Mouse (Mus musculus): ENCODE measurements around the gene Nln. TPM values are rescaled to one million over a fixed set of nuclear protein-coding genes. Genes with fewer than 3 reads are reported as not detected.

Gene Nln
- total RNA-seq, 1 experiment: 24.2 TPM

- Histone ChIP-seq H3K4me3 (ENCODE audit: insufficient read depth in 1 of 2, low read depth in 1 of 2, low read length in 2 of 2, poor library complexity in 1 of 2, severe bottlenecking in 1 of 2) (no peak overlapping the region), H3K36me3 (ENCODE audit: control insufficient read depth, insufficient read depth, low read length, poor library complexity, severe bottlenecking) (no peaks in the 10 kb centered on the region), H3K4me1 (ENCODE audit: control insufficient read depth in 2 of 2, insufficient read depth in 2 of 2, low read length in 2 of 2, poor library complexity in 1 of 2) (no peaks in the 10 kb centered on the region), H3K9me3 (ENCODE audit: control insufficient read depth, insufficient read depth, low read depth, low read length) (no peaks in the 10 kb centered on the region), H3K27ac (ENCODE audit: insufficient read depth, low read depth, low read length, poor library complexity, severe bottlenecking) (no peak overlapping the region), H3K9ac (ENCODE audit: insufficient read depth, low read depth, low read length, poor library complexity, severe bottlenecking) (no peak overlapping the region)
- in situ Hi-C loops (cut with MboI; ENCODE audit: low sequenced_read_pairs in 2 of 2, unreplicated experiment in 2 of 2): no loop called here
- TF ChIP-seq MAFK (IDR thresholded peaks at IDR 0.05; ENCODE audit: insufficient read depth, low read depth, low read length): no peak
- no peak for TF ChIP-seq ZNF384 (IDR thresholded peaks at IDR 0.05; ENCODE audit: low read depth, low read length)
- TF ChIP-seq CHD2 (IDR thresholded peaks at IDR 0.05; ENCODE audit: low read depth, low read length): no peak
- no peak for DNase-seq (ENCODE audit: low read depth, low spot score)
Measured at GRCm38 (mm10) chr13:104005231-104005845, 104.1 kb downstream of the Nln start.

GRCm38 (mm10) chr13:103994085-103994455, 115.3 kb downstream of the Nln start:
- Histone ChIP-seq H3K9me3 (ENCODE audit: control insufficient read depth, insufficient read depth, low read depth, low read length) (no peaks in the 10 kb centered on the region), H3K27ac (ENCODE audit: insufficient read depth, low read depth, low read length, poor library complexity, severe bottlenecking) (no peak overlapping the region), H3K36me3 (ENCODE audit: control insufficient read depth, insufficient read depth, low read length, poor library complexity, severe bottlenecking) (no peaks in the 10 kb centered on the region), H3K4me3 (ENCODE audit: insufficient read depth in 1 of 2, low read depth in 1 of 2, low read length in 2 of 2, poor library complexity in 1 of 2, severe bottlenecking in 1 of 2) (no peak overlapping the region), H3K9ac (ENCODE audit: insufficient read depth, low read depth, low read length, poor library complexity, severe bottlenecking) (no peak overlapping the region), H3K4me1 (ENCODE audit: control insufficient read depth in 2 of 2, insufficient read depth in 2 of 2, low read length in 2 of 2, poor library complexity in 1 of 2) (0 out of 4 replicates have a peak, but pooled peaks cover 0 to 3% of the 10 kb centered on the region in 2 experiments)
- DNase-seq (ENCODE audit: low read depth, low spot score): no peak
- no peak for TF ChIP-seq ZNF384 (IDR thresholded peaks at IDR 0.05; ENCODE audit: low read depth, low read length)
- TF ChIP-seq MAFK (IDR thresholded peaks at IDR 0.05; ENCODE audit: insufficient read depth, low read depth, low read length): no peak
- no peak for TF ChIP-seq HCFC1 (IDR thresholded peaks at IDR 0.05; ENCODE audit: borderline replicate concordance, insufficient read depth, low read length)
- no peak for TF ChIP-seq CHD2 (IDR thresholded peaks at IDR 0.05; ENCODE audit: low read depth, low read length)
- no peak for TF ChIP-seq ZC3H11A (IDR thresholded peaks at IDR 0.05; ENCODE audit: borderline replicate concordance, low read depth, low read length)
- in situ Hi-C loops (cut with MboI; ENCODE audit: low sequenced_read_pairs in 2 of 2, unreplicated experiment in 2 of 2): no loop called here

- H3K4me1 ChIP-seq (ENCODE audit: control insufficient read depth in 2 of 2, insufficient read depth in 2 of 2, low read length in 2 of 2, poor library complexity in 1 of 2): 0 out of 4 replicates have a peak, but pooled peaks cover 0 to 3% of the 10 kb centered on the region in 2 experiments
- no peak overlapping the region for H3K27ac ChIP-seq (ENCODE audit: insufficient read depth, low read depth, low read length, poor library complexity, severe bottlenecking)
- DNase-seq (ENCODE audit: low read depth, low spot score): no peak
- H3K4me3 ChIP-seq (ENCODE audit: insufficient read depth in 1 of 2, low read depth in 1 of 2, low read length in 2 of 2, poor library complexity in 1 of 2, severe bottlenecking in 1 of 2): no peak overlapping the region
- in situ Hi-C loops (cut with MboI; ENCODE audit: low sequenced_read_pairs in 2 of 2, unreplicated experiment in 2 of 2): no loop called here
- no peak overlapping the region for H3K9ac ChIP-seq (ENCODE audit: insufficient read depth, low read depth, low read length, poor library complexity, severe bottlenecking)
- H3K36me3 ChIP-seq (ENCODE audit: control insufficient read depth, insufficient read depth, low read length, poor library complexity, severe bottlenecking): no peaks in the 10 kb centered on the region
- H3K9me3 ChIP-seq (ENCODE audit: control insufficient read depth, insufficient read depth, low read depth, low read length): no peaks in the 10 kb centered on the region
- no peak for TF ChIP-seq CHD2 (IDR thresholded peaks at IDR 0.05; ENCODE audit: low read depth, low read length)
- TF ChIP-seq MAFK (IDR thresholded peaks at IDR 0.05; ENCODE audit: insufficient read depth, low read depth, low read length): no peak
- TF ChIP-seq ZC3H11A (IDR thresholded peaks at IDR 0.05; ENCODE audit: borderline replicate concordance, low read depth, low read length): no peak
- no peak for TF ChIP-seq HCFC1 (IDR thresholded peaks at IDR 0.05; ENCODE audit: borderline replicate concordance, insufficient read depth, low read length)
- TF ChIP-seq ZNF384 (IDR thresholded peaks at IDR 0.05; ENCODE audit: low read depth, low read length): no peak
Measured at GRCm38 (mm10) chr13:103993142-103994084, 116.0 kb downstream of the Nln start.

- Histone ChIP-seq H3K4me3 (ENCODE audit: insufficient read depth in 1 of 2, low read depth in 1 of 2, low read length in 2 of 2, poor library complexity in 1 of 2, severe bottlenecking in 1 of 2) (no peak overlapping the region), H3K9me3 (ENCODE audit: control insufficient read depth, insufficient read depth, low read depth, low read length) (no peaks in the 10 kb centered on the region), H3K9ac (ENCODE audit: insufficient read depth, low read depth, low read length, poor library complexity, severe bottlenecking) (no peak overlapping the region), H3K36me3 (ENCODE audit: control insufficient read depth, insufficient read depth, low read length, poor library complexity, severe bottlenecking) (no peaks in the 10 kb centered on the region), H3K4me1 (ENCODE audit: control insufficient read depth in 2 of 2, insufficient read depth in 2 of 2, low read length in 2 of 2, poor library complexity in 1 of 2) (no peaks in the 10 kb centered on the region), H3K27ac (ENCODE audit: insufficient read depth, low read depth, low read length, poor library complexity, severe bottlenecking) (no peak overlapping the region)
- no peak for TF ChIP-seq ZNF384 (IDR thresholded peaks at IDR 0.05; ENCODE audit: low read depth, low read length)
- no peak for TF ChIP-seq HCFC1 (IDR thresholded peaks at IDR 0.05; ENCODE audit: borderline replicate concordance, insufficient read depth, low read length)
- TF ChIP-seq MAFK (IDR thresholded peaks at IDR 0.05; ENCODE audit: insufficient read depth, low read depth, low read length): no peak
- no peak for TF ChIP-seq CHD2 (IDR thresholded peaks at IDR 0.05; ENCODE audit: low read depth, low read length)
- TF ChIP-seq ZC3H11A (IDR thresholded peaks at IDR 0.05; ENCODE audit: borderline replicate concordance, low read depth, low read length): no peak
- in situ Hi-C loops (cut with MboI; ENCODE audit: low sequenced_read_pairs in 2 of 2, unreplicated experiment in 2 of 2): no loop called here
- no peak for DNase-seq (ENCODE audit: low read depth, low spot score)
Measured at GRCm38 (mm10) chr13:103986660-103987059, 122.8 kb downstream of the Nln start.
